Mouse (Mus musculus) adrenal gland, adult 2 months (tissue): ENCODE results near the gene Sec61b. TPM values are rescaled to one million over a fixed set of nuclear protein-coding genes. Genes with fewer than 3 reads are reported as not detected.
A peak's percentile ranks its signal among the peaks of the same experiment; 100 is the strongest.

Experiments used
- DNase-seq: peaks from one replicate; pipeline ENCODE4 v3.0.0; 2021
- long read RNA-seq: library from polyadenylated mRNA; stranded (forward); transcript quantifications from one replicate; pipeline ENCODE4 v2.0.0, GENCODE M21; 2021
- polyA plus RNA-seq: library from polyadenylated mRNA; depleted of rRNA; stranded (reverse); fragments of >200 nt; gene quantifications from 2 replicates; pipeline ENCODE4 v1.2.3, GENCODE M21; 2012; rRNA removed
- total RNA-seq, 2 experiments: library from RNA; stranded (reverse); gene quantifications; 2 replicates each; pipeline ENCODE4 v1.2.3; 2021

The Sec61b gene
- total RNA-seq (100 to 1,000 TPM; 210 to 256 TPM), polyA plus RNA-seq (619 and 728 TPM in 2 replicates)
- long read RNA-seq, transcript Sec61b-201 (4 exons, 564 nt), result major isoform, 157 of 171 reads
- long read RNA-seq, partial matches to known transcripts, result 11 of 171 reads
- long read RNA-seq, other reads (novel, unspliced or antisense), result 2 of 171 reads

- DNase-seq, result peak; percentile 97
Observed at GRCm38 (mm10) chr4:47473968-47474729, at the start of gene Sec61b, which contains the start of gene Alg2. Gene Sec61b, plus strand, starts transcription at chr4:47474658. Gene Alg2, minus strand, starts transcription at chr4:47474333.

DNA sequence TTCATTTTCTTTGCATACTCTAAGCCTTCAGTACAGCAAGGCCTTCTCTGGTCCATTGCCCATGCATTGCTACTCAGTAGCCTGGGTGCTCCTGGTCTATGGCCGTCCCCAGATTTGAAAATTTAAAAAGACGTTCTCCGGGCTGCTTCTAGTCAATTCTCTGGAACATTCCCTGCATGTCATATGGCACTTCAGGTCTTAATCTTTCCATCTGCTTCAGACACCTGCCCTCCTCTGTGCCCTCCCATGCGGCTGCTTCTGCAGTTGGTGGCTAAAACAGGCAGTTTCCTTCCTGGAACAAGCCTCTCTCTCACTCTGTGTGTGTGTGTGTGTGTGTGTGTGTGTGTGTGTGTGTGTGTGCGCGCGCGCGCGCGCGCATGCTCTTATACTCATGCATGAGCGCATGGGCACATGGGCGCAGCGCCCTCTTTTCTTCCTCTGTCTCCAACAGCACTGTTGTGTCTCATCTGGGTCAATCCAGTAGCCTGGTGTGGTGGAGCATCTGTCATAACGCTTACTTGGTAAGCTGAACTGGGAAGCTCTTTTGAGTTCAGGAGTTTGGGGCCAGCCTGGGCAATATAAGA is 49.1 kb upstream of the Sec61b start:
- no peak for DNase-seq

DNA sequence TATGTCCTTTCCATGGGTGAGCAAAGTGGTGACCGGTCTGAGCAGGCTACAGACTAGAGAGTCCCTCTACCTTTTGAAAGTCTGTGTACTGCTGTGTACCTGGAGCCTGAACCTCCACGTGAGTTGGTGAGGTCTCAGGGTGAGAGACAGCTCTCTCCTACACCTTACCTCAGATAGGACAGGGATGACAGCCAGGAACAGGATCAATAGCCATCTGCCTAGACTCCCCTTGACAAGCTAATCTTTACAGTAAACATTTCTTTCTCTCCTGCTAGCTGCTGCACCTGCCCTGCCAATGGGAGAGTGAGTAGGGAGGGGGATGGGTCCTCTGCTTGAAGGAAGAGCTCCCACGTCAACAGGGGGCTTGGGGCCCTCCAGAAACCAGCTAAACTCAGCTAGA is 46.9 kb upstream of the Sec61b start:
- DNase-seq, result no peak

DNA sequence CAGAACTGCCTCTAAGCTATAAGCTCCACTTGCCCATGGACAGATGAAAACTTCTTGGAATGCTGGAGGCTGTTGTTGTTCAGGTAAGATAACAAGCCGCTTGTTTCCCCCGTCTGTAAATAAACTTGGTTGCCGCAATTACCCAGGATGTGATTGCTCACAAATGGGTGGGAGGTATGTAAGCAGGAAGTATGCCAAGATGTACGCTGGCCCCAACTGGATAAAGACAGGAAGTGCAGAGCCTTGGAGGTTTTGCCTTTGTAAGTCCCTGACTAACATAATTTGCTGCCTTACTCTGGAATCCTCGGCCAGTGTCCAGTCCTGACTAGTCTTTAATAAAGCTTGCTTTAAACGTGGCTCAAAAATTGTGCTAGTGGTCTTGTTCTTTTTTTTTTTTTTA is 43.9 kb upstream of the Sec61b start:
- DNase-seq, result no peak

GRCm38 (mm10) chr4:47431081-47431480 is 43.4 kb upstream of the Sec61b start:
- DNase-seq, result no peak

DNA sequence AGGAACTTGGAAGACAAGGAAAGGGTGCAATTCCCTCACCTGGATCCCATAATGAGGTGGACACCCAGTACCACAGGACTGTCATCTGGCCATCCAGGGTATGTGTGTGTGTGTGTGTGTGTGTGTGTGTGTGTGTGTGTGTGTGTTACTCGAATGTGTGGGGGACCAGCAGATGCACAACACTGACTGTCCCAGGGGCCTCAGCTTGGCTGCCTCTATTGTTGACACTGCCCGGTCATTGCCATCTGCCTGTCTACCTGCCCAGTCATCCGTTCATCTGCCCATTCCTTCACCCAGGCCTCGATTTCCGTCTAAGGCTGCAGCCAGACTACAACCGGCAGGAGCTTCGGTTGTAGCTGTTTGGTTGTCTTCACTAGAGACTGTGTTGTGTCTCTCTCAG is 41.7 kb upstream of the Sec61b start:
- DNase-seq, result no peak

GRCm38 (mm10) chr4:47435131-47435530 is 39.3 kb upstream of the Sec61b start:
- no peak for DNase-seq

DNA sequence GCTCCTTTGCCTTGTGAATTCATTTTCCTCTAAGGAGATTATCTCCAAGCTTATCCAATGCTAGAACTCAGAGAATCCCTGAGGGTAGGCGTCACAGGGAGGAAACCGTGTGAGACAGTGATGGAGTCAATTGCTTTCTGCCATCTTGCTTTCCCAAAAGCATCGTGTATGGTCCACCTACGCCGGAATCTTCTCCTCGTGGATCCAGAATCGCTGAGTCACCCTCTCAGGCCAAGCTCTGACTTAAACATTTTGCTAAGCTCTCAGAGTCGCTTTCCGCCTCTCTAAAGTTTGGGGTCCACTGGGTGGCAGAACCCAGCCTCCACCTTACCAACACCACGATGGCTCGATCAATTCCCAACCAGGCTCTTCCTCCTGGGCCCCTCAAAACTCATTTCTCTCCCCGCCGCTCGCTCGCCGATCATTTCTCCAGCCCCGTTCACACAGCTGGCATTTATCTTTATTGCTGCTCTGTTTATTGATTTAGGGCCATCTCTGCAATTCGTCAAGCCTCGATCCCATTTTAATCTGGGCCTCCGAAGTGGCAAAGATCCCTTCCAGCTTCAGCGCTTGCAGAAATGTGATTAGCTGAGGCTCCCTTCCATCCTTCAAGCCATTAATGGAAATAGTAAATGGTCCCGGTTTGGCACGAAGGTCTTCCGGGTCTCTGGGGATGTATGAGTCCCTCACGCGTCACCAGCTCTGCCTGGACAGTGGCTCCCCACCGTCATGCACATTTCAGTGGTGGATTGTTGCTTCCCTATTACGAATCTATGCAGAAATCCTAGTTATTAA is 38.7 kb upstream of the Sec61b start:
- no peak for DNase-seq

GRCm38 (mm10) chr4:47437365-47438340 is 36.8 kb upstream of the Sec61b start:
- peak; percentile 88 for DNase-seq

- no peak for DNase-seq
Observed at GRCm38 (mm10) chr4:47438956-47439355, 35.5 kb upstream of the Sec61b start.

DNA sequence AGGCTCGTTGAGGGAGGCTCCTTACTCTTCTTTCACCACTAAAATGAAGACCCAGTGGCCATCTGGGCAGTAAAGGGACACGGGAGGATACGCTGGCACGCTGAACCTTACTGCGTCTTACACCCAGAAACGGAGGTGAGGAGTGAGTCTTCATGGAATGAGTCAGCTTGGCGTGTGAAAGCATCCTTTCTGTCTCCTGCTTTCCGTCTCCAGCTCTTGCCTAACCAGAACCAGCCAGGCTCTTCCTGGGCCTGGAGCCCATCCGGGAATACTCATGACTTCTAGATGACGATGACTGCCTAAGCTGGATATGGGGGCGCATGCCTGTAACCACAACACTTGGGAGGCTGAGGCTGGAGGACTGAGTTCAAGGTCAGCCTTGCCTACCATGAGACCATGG is 33.5 kb upstream of the Sec61b start:
- peak; percentile 79 for DNase-seq

GRCm38 (mm10) chr4:47448526-47448925 is 25.9 kb upstream of the Sec61b start:
- DNase-seq, result no peak

GRCm38 (mm10) chr4:47449116-47449515 is 25.3 kb upstream of the Sec61b start:
- no peak for DNase-seq

GRCm38 (mm10) chr4:47449586-47450522 is 24.6 kb upstream of the Sec61b start:
- DNase-seq, result no peak

DNA sequence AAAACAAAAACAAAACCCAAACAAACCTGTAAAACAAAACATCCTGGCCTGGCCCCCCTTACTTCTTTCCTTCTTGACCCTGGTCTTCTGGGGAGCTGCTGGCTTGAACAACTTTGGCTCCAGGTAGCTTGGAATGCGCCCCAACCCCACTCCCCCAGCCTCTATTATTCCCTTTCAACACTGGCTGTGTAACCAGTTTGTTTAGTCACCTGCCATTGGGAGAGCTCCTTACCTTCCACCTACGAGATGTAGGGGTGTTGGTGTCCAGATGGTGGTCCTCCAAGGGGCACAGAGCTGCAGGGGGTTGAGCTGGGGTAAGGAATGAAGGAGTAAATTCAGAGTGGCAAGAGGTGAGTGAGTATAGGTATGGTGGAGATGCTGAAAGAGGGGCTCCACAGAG is 7.3 kb upstream of the Sec61b start:
- DNase-seq, result no peak

- DNase-seq, result no peak
Observed at GRCm38 (mm10) chr4:47473586-47473967, 881 bp upstream of the Sec61b start.

DNA sequence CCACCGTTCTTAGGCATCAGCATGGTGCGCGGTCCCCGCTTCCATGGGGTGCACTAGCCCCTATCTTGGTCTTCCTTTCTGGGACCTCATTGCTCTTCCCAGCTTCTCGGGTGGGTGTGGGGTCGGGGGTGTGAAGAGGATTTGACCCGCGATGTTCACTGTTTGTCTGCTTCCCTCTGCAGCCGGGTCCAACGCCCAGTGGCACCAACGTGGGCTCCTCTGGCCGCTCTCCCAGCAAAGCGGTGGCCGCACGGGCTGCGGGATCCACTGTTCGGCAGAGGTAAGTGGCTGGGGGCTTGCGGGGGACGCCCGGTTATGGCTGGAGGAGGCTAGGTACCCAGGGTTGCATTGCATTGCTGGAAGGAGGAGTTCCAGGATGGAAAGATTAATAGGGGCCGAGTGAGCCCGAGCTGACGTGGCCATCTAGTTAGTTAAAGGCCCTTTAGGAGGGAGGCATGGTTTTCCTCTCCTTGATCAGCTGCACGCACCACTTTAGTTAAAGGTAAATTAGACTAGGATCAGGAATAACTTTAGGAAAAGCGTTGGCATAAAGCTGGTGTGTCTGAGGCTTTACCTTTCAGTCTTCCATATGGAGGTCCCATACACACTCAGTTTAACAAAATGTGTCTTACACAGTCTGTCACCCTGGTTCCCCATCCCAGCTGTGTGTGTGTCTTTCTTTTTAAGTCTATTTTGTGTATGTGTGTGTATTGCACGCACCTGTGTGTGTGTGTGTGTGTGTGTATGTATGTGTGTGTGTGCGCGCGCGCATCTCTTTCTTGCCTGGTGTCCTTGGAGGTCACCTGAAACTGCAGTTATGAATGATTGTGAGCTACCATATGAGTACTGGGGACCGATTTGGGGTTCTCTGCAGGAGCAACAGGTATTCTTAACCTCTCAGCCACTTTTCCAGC is 529 bp downstream of the Sec61b start:
- no peak for DNase-seq

DNA sequence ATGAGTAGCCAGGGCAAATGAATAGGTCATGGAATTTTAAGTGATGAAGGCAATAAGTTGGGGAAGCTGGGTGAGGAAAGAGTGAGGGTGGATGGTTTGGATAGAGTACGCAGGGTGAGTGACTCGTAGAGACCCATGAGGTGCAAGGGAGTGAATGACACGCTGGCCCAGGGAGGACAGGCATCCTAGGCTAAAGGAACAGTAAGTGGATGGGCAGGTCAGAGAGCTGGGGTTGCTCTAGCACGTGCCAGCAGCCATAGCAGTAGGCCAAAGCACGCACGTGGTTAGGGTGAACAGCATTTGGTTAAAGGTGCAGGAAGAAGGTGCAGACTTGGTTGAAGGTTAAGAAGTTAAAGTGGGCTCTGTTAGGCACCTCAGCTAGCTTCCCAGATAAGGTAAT is 3.1 kb downstream of the Sec61b start:
- DNase-seq, result no peak

DNA sequence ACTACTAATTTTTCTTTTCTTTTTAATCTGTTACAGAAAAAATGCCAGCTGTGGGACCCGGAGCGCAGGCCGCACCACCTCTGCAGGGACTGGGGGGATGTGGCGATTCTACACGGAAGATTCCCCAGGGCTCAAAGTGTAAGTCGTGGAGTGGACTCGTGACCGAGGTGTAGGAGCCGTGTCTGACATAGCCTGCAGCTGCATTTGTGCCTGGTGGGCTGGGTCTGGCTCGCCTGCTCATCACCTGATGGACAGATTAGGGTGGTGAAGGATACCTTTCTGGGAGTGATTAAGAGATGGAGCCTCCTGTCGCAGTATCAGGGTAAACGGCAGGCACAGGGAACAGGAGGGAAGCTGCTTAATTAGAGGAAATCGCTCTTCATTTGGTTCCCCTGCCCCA is 5.6 kb downstream of the Sec61b start:
- no peak for DNase-seq
